Mouse (Mus musculus) cerebellum, postnatal 10 days (tissue): ENCODE data around the gene Tsga10ip.

Experiments
- DNase-seq, 2 experiments: peaks; one replicate each; pipeline ENCODE4 v3.0.0; 2021; ENCODE audit warnings: mixed read lengths in 2 of 2

The Tsga10ip gene

GRCm38 (mm10) chr19:5402293-5402692 lies at the start of gene Tsga10ip:
Tsga10ip (minus strand) TSS chr19:5402526.
- DNase-seq = peak; percentile 68 to 73

- no peak for DNase-seq
Measured at GRCm38 (mm10) chr19:5451766-5452165, 49.4 kb upstream of the Tsga10ip start.

GRCm38 (mm10) chr19:5449673-5450072 lies 47.3 kb upstream of the Tsga10ip start:
- DNase-seq = no peak

DNA sequence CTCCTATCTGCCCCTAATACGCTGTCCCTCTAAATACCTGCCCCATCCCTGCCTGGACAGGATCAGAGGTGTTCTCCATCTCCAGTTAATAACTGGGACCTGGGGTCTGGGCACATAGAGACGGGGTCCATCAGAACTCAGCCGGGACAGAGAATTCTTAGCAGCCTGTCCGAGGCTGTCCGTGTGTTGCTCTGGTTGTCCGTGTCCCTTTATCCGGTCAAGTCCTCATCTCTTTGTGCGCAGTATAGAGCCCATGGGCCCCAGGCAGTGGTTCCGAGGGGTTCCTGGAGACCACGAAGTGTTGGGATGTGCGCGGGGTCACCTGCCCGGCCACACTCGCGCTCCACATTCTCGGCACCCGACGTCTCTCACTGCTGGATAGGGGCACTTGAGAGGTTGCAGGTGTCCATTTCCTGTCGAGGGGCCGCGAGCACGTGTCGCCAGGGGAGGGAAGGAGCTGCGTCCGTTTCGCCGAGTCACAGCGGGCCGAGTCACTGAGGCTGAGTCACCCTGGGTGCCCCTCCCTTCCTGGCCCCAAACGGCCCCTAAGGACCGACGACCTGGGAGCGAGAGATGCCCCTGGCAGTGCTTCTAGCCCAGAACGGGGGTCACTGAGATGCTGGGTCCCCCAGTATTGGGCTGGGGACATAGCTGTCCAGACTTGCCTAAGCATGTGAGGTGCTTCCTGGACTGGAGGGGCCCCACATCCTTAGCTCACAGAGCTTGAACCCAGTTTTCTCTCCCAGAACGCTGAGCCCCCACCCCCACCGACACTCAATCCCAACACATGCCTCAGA lies 46.2 kb upstream of the Tsga10ip start:
- peak in 1 of 2 experiments; percentile 17 for DNase-seq

- DNase-seq = peak; percentile 84 to 86
Measured at GRCm38 (mm10) chr19:5447515-5448353, 45.4 kb upstream of the Tsga10ip start, which contains the start of gene Fosl1. Fosl1 (plus strand) TSS chr19:5447547.

DNA sequence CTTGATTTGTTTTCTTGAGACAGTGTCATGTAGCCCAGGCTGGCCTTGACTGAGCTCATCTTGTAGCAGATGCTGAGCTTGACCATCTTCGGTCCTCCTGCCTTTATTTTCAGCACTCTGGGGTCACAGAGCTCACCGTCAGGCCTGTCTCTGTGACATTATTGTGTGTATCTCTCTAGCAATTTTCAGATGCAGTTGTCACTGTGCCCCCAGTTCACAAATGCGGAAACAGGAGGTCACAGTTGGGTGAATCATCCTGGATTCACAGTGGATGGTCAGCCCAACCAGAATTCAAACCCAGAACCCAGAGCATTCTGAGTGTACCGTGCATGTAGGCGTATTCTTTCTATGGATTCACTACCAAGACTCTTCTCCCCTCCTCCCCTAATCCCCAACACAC lies 43.4 kb upstream of the Tsga10ip start:
- no peak for DNase-seq

DNA sequence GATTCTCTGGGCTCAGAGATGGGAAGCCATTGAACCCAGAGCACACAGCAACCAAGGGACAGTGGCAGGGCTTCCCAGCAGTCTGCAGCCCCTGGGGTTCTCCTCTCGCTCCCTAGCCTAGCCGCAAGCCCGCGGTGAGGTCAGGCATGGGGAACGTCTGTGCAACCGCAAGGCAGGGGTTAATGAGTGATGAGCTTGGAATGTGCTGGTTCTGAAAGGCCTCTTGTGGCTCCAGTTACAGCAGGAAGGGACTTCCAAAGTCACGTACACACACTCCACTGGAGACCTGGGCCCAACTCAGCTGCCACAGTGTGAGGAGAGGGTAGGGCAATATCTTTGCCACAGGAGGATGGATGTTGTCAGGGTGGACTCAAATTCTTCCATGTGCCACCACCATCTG lies 42.6 kb upstream of the Tsga10ip start:
- no peak for DNase-seq

- no peak for DNase-seq
Measured at GRCm38 (mm10) chr19:5444371-5444908, 42.1 kb upstream of the Tsga10ip start.

DNA sequence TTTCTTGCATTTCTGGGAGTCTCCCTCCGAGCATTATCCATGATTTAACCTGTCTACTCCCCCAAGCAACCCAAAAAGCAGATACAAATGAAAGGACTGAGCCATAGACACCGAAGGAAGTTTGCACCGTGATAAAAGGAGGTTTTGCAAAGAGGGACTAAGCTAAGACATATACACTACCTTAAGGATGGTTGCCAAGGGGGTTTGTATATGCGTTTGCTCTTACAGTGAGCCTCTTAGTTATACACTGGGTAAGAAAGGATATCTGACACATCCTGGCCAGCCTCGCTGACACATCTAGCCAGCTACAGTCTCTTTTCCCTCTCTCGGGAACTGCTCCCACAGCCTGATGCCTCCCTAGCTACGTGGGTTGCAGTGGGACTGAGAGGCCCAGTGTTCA lies 31.6 kb upstream of the Tsga10ip start:
- no peak for DNase-seq

- peak; percentile 61 to 67 for DNase-seq
Measured at GRCm38 (mm10) chr19:5432992-5433852, 30.9 kb upstream of the Tsga10ip start.

- DNase-seq = no peak
Measured at GRCm38 (mm10) chr19:5431911-5432464, 29.7 kb upstream of the Tsga10ip start.

GRCm38 (mm10) chr19:5430408-5430807 lies 28.1 kb upstream of the Tsga10ip start:
- peak; percentile 60 to 66 for DNase-seq

DNA sequence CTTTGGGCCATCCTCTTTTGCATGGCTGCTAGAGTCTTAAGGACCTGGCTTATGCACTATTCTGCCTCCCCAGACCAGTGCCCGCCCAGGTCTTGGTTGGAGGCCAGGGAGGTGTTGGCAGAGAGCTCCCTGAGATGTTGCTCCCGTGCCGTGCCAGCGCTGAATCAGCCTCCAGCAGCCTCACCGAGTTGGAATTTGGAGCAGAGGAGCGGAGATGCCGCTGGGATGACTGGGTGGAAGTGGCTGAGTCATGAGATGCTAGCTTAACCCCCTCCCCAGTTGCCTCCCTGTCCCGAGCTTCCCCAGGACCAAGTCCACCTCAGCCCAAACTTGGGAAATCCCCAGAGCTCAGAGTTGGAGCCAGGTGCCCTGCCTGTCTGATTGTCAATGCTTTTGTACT lies 27.5 kb upstream of the Tsga10ip start:
- peak; percentile 80 to 85 for DNase-seq

GRCm38 (mm10) chr19:5429219-5429618 lies 26.9 kb upstream of the Tsga10ip start:
- no peak for DNase-seq

DNA sequence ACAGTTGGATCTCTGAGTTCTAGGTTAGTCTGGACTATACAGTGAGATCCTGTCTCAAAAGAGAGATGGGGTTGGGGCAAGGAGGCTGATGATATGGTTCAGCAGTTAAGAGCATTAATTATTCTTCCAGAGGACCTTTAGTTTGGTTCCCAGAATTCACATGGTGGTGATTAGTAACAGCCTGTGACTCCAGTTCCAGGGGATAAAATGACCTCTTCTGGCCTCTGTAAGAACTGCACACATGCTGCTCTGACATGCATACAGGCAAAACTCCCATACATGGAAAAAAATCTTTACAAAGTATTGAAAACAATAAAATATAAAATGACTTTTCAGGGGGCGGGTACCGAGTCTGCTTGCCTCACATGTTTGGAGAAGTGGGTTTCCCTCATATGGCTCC lies 25.8 kb upstream of the Tsga10ip start:
- DNase-seq = peak; percentile 48 to 60

- DNase-seq = no peak
Measured at GRCm38 (mm10) chr19:5426640-5427290, 24.4 kb upstream of the Tsga10ip start.

DNA sequence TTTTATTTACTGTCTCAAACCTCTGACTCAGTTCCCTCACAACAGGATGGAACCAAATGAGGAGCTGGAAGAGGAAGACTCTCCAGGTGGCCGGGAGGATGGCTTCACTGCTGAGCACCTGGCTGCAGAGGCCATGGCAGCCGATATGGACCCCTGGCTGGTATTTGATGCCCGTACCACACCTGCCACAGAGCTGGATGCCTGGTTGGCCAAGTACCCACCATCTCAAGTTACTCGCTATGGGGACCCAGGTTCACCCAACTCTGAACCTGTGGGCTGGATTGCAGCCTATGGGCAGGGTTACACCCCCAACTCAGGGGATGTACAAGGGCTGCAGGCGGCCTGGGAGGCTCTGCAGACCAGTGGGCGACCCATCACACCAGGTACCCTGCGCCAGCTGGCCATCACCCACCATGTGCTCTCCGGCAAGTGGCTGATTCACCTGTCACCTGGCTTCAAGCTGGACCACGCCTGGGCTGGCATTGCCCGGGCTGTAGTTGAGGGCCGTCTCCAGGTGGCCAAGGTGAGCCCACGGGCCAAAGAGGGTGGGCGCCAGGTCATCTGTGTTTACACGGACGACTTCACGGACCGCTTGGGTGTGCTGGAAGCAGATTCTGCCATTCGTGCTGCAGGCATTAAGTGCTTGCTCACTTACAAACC lies 23.7 kb upstream of the Tsga10ip start:
- DNase-seq = peak; percentile 46 to 47

GRCm38 (mm10) chr19:5424782-5425741 lies 22.7 kb upstream of the Tsga10ip start, which contains the start of the genes Drap1 and AI837181:
Drap1 (minus strand) TSS chr19:5424979.
AI837181 (plus strand) TSS chr19:5425144.
- DNase-seq = peak; percentile 99

DNA sequence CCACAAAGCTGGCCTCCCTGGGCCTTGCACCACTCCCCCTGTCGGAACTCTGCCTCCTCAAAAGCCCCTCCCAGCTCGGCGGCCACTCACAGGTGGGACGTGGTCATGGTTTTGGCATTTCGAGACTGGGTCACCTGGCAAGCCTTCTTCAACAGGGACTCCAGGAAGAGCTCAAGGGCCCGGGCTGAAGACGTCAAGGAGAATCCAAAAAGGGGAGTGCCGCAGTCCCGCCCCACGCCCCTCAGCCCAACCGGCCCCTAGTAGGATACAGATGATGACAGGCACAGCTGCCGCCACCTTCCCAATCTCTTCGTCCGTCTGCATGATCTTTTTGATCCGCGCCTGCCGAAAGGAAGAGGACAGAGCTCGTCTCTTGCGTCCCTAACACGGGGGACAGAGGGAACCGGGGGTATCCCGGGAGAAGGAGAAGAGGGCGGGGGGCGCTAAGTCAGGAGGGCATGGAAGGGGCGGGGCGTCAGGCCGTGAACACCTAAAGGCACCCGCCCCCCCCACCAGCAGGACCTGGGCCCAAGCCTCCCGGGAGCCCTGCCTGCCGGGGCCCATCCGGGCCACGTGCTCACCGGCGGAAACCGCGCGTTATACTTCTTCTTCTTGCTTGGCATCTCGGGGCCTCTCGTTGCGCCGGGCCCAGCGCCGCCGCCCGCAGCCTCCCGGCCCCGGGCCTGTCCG lies 21.9 kb upstream of the Tsga10ip start:
- peak; percentile 86 for DNase-seq
